Mouse (Mus musculus): Measurements from ENCODE around the gene Hist1h2bk. TPM values are rescaled to one million over a fixed set of nuclear protein-coding genes. Genes with fewer than 3 reads are reported as not detected.

Gene Hist1h2bk
- total RNA-seq, 2 experiments from 2014 or later = 13.9 to 29.0 TPM

GRCm38 (mm10) chr13:22014411-22014845 lies 21.2 kb upstream of the Hist1h2bk start:
- no peak for DNase-seq

DNA sequence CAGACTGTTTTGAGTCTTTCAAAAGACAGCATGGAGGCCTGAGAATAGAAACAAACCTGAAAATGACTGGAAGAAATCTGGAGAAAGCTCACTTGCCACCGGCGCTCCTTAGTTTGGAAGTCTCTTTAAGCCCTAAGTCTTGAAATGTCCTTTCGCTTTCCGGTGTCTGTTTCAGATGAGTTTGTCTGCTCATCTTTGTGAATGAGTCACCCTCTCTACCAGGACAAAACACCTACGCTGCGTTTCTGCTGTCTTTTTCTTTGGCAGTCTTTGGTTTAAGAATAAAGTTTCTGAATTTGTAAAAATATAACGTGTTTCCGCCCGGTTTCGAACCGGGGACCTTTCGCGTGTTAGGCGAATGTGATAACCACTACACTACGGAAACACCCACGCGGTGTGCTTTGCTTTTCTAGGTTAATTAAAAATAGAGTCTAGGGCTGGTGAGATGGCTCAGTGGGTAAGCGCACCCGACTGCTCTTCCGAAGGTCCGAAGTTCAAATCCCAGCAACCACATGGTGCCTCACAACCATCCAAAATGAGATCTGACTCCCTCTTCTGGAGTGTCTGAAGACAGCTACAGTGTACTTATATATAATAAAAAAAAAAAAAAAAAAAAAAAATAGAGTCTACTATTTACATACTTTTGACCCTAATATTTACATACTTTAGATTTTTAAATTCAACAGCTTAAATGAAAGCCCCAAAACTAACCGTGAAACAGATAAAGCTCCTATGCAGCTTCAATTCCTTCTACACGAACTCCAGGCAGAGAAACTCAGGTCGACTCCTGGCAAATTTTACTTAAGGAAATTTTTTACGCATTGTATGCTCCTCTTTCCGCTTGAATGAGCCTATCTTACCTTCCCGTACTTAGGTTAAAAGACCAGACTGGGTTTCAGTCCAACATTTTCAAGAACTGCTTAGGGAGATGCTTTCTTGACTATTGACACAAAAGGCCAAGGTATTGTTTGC lies 19.9 kb upstream of the Hist1h2bk start:
- DNase-seq = peak; percentile 49

DNA sequence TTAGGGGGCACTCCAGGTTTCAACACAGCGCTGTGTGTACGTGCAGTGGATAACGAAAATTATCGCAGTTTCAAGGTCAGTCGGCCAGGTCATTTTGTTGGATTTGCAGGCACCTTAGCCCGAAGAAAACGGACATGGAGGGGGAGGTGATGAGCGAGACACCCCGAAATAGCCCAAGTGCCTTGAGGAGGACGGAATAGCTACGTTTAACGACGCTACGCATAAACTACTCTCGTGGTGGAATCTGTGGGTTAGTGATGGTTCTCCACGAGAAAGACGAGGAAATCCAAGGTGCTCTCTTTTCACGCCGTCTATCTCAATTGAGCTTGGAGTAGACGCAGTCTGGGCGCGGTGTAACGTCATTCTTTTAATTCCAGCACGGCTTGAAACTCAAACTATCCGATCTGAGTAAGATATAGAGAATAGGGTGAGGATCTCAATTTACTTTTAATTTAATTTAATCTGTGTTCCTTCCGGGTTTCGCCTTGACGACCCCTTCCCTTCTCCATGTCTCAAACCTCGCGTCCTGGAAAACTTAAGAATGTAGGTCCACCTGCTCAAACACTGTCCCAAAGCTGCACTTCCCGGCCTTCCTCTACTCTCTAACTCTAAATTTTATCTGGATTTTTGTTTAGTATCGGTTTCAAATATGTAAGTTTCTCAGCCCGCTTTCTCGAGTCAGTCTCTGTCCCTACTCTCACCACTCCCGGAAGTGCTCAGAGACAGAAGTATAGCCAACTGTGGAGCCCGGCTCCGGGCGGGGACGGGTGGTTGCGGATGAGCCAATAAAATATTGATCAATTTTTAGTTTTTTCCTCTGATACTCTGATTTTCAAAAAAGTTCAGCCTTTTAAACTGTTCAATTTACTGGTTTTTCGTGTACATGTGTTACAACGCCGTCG lies 15.5 kb upstream of the Hist1h2bk start:
- no peak for DNase-seq

DNA sequence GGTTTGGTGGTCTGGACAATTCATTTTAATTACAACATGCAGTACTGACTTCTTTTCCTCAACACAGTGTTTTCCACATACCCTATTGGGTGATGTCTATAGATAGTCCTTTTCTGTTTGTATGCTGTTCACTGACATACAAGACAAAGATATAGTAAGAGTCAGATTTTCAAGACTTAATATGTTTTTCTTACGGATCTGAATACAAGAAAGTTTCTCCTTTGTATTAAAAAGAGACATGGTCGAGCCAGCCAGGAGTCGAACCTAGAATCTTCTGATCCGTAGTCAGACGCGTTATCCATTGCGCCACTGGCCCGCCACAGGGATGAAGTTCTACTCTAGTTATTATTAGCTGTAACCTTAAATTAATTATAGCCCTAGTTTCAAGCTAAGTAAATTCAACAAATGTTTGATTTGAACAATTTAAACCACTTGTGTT lies 14.8 kb upstream of the Hist1h2bk start:
- DNase-seq = peak; percentile 41

DNA sequence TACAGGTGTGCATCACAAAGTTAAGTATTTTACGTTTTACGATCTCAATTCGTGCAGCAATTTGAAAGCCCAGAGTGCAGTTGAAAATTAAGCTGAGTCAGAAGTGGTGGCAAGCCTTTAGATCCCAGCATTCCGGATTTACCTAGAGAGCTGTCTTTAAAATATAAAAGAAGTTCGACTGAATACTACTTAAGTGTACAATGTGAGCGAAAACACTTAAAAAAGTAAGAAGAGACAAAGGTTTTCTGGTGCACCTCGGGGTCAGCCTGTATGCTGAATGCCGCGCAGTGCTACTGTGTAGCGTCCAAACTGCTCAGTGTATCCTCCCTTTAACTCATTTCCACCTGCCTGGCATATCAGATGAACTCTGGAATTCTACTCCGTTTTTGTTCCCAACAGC lies 14.1 kb upstream of the Hist1h2bk start:
- DNase-seq = no peak

- DNase-seq = peak; percentile 63
Measured at GRCm38 (mm10) chr13:22022241-22022640, 13.4 kb upstream of the Hist1h2bk start.

DNA sequence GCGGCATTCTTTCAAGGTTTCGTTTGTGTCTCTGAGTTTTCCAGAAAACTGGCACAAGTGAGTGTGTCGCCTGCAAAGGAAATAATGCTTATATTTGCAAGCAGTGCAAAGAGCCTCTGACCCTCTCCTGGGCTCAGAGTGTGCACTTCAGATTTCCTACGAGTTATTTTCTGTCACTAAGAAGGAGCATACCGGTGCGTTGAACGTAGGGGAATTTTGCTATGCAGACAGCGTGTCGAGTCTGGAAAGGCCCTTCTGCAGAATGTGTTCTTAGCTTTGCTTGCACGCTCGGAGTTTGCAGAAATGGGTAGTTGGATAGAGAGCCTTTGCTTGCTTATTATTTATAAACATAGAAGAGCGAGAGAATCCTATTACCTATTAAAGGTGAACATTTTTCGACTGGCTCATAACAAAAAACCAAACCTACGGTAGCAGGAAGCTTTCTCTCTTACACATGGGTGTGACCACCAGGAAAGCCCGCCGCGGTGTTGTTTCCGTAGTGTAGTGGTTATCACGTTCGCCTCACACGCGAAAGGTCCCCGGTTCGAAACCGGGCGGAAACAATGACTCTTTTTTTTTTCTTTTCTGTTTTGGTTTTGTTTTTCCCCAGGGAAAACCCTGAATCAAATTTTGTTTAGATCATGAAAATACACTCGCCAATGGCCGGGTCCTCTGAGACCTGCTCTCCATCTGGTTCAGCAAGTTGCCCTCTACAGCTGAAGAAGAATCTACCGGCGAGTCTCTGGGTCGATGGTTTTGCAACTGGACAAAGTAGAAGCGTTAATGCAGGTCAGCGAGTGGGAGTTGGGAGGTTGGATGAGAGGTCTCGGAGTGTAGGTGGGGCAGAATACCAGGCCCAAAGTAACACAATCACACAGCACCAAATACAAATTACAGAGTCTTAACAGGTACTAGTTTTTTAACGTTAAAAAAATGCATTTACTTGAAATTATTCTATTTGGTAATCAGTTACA lies 9.3 kb upstream of the Hist1h2bk start:
- peak; percentile 67 for DNase-seq

- DNase-seq = peak; percentile 89
Measured at GRCm38 (mm10) chr13:22028673-22029460, 6.8 kb upstream of the Hist1h2bk start.

- no peak for DNase-seq
Measured at GRCm38 (mm10) chr13:22029928-22030327, 5.7 kb upstream of the Hist1h2bk start.

DNA sequence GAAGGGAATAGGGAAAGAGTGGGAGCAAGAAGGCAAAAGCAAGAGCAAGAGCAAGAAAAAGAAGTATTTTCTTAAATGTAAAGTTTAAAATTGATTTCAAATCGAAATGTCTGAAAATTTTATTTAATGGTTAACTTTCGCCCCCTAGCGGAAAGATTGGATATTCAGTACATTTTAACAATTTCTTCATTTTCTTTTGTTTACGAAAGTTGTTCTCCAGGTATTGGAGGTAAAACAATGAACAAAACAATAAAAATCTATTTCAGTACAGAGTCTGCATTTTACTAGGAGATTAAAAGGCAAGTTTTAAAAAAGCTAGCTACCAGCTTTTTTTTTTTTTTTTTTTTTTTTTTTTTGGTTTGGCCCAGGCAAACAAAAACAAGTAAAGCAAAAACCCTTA lies 5.2 kb upstream of the Hist1h2bk start:
- DNase-seq = no peak

- no peak for DNase-seq
Measured at GRCm38 (mm10) chr13:22033741-22034442, 1.8 kb upstream of the Hist1h2bk start.

GRCm38 (mm10) chr13:22034443-22035266 lies 1.0 kb upstream of the Hist1h2bk start:
- no peak for DNase-seq

DNA sequence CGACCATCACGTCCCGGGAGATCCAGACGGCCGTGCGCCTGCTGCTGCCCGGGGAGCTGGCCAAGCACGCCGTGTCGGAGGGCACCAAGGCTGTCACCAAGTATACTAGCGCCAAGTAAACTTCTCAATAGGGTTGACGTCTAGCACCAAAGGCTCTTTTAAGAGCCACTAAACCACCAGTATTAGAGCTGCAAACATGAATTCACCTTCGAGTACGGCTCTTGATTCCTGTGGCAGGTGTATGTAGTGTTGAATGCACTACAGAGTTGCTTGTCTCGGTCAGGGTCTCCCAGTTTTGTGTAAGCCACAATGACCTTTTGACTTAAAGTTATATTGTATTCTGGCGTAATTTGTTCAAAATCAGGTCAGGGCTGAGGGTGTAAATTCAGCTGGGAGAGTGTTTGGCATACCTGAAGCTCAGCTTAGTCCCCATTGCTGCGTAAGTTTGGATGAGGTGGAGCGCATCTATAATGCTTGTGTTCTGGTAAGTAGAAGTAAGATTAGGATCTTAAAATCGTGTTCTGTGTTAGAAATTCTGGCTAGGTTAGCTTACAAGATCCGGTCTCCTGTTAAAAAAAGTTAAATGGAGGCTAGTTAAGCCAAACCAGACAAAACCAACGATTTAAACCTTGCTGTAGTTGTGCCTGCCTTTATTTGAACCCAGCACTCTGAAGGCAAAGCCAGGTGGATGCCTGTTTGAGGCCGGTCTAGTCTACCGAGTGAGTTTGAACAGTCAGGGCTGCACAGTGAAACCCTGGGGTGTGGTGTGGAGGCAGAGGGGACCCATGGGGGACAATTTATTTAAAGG lies 683 bp downstream of the Hist1h2bk start:
- no peak for DNase-seq

DNA sequence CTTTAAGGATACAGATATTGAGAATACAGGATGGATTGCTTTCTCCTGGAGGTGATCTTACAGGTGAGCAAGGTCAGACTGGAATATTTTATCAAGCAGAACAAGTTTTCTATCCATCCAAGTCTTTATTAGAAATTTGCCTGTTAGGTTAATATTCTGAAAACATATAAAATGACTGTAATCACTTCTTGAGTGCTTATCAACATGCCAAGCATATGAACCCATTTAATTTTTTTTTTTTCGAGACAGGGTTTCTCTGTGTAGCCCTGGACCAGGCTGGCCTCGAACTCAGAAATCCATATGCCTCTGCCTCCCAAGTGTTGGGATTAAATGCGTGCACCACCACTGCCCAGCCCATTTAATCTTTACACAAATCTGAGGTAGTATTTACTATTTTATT lies 1.3 kb downstream of the Hist1h2bk start:
- DNase-seq = no peak

- no peak for DNase-seq
Measured at GRCm38 (mm10) chr13:22037415-22037814, 1.7 kb downstream of the Hist1h2bk start.

DNA sequence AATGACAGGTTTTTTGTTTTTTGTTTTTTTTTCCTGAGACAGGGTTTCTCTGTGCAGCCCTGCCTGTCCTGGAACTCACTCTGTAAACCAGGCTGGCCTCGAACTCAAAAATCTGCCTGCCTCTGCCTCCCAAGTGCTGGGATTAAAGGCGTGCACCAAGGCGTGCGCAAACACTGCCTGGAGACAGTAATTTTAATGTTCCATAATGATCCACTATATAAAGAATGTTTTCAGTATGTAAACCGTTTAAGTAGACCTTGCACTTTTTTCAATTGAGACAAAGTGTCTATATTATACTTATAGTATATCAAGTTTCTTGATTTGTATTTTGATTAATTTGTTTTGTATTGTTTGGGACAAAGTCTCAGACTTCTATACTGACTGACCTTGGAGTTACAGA lies 3.7 kb downstream of the Hist1h2bk start:
- DNase-seq = no peak

- no peak for DNase-seq
Measured at GRCm38 (mm10) chr13:22039951-22040463, 4.3 kb downstream of the Hist1h2bk start.

Measured in gastrocnemius, postnatal 25 days (tissue).